Mouse (Mus musculus) left cerebral cortex, postnatal 36 days (tissue): ENCODE measurements at regions not wholly inside any gene's neighbourhood (a gene's known extent, or its start where the extent isn't known, plus 50 kb on each side); places are given as distances from the start of the nearest gene placed in this dataset.

ENCODE experiments used
- DNase-seq, 2 experiments: peaks; one replicate each; pipeline ENCODE4 v3.0.0; 2021 to 2022; ENCODE audit warnings: low spot score in 2 of 2, mixed read lengths in 1 of 2
- intact Hi-C: fragments of 180-260 bp; cut with DNase I; formaldehyde crosslinking; loops from one replicate; pipeline ENCODE4 v1.15.1; 2025

GRCm38 (mm10) chr4:40400089-40400488 is 71.9 kb upstream of the Tmem215 start:
- no peak for DNase-seq

DNA sequence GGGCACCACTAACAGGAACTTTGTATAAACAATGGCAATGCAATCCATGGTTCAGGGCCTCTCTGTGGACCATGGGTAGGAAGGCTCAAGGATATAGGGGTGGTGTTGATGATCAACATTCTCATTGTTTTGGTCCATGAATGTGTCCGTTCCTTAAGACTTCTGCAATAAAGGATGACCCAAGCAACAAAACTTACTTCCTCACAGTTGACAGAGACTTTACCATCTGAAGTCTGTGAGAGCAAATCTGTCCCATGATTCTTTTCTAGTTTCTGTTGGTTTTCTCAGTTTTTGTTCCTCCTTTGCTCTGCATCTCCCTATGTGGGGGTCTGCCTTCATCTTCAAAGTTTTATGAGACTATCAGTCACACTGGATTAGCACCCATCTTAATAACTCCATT is 81.8 kb upstream of the Tmem215 start:
- DNase-seq, result no peak
- intact Hi-C loops, result no loop called here

More at GRCm38 (mm10) chr4:40400089-40400488, 71.9 kb upstream of the Tmem215 start:
- intact Hi-C loops, result no loop called here

DNA sequence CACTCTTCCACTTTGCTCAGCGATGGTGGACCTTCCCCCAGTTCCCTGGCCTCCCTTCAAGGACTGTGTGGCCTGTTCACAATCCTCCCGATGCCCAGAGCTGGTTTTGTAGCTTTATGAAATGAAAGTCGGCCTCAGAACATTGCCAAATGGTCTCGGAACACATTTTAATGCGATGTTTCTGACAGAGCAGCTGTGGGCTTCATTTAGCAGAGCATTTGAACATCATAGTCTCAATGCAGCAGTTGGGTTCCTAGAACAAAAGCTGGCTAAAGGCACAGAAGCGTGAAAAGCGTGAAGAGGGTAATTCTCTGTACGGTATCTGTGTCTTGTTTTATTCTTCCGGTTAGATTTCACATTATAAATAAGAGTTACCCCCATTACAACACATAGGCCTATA is 86.7 kb upstream of the Tmem215 start:
- DNase-seq, result peak; percentile 15 to 16
- intact Hi-C loops, result no loop called here

- DNase-seq, result no peak
- intact Hi-C loops, result no loop called here
Measured at GRCm38 (mm10) chr4:40384704-40385103, 87.3 kb upstream of the Tmem215 start.

GRCm38 (mm10) chr4:40380309-40380708 is 91.7 kb upstream of the Tmem215 start:
- intact Hi-C loops, result no loop called here
- no peak for DNase-seq

DNA sequence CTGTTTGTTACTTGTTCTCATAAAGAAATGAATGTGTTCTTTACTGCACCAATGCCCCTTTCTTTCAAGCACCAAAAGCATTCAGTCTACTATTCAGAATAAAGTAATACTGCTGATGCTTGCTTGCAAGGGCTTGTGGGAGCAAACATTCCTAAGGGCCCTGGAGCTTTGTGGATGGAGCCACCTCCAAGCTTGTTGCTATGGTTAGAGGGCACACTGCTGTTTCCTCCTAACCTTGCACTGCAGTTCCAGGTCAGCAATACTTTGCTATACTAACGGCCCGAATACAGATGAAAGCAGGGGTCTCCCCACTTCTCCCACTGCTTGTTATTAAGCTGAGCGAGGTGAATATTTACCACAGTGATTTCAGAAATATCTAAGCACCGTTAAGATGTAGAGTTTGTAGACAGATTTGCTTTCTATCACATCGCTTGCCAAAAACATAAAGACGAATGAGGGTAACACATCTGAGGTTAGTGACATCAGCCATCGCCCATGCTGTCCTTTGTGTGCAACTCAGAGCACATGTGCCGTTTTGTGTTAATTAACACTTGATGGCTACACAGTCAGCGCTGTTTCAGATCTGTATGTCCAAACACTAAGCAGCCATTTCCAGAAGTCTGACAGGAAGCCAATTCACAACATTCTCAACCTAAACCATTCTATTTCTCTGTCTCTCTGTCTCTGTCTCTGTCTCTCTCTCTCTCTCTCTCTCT is 96.4 kb upstream of the Ndufb6 start:
- intact Hi-C loops, result no loop called here
- DNase-seq, result no peak

DNA sequence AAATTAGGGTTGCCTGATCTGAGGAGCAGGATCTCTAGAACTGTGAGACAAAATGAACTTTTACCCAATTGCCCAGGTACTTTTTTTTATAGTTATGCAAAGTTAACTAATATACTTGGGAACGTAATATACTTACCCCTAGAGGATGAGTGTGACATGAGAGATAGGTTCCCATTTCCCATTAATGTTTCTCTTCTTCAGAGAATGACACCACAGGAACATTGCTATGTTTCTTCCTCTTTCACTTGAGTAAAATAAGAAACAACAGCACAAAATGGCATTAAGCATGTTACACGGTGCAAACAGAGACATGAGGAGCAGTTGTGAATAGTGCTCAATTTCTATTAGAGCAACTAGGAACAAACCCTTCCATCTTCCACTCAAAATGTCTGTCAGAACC is 95.0 kb upstream of the Ndufb6 start:
- intact Hi-C loops, result no loop called here
- no peak for DNase-seq

DNA sequence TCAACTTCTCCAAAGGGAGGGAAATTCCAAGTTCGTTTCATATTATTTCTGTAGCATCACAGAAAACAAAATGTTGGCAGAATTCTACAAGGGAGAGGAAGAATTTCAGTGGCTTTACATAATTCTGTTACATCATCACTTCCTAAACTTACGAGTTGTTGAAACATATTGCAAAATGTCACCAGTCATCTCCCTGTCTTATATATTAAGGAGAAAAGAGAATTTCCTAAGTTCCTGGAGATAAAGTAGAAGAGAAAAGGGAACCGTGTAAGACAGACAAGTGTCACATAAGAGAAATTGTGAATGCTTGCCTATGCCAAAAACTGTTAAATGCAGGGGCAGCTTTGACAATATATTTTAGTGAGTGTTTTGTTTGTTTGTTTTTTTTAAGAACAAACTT is 85.1 kb upstream of the Ndufb6 start:
- intact Hi-C loops, result no loop called here
- no peak for DNase-seq

DNA sequence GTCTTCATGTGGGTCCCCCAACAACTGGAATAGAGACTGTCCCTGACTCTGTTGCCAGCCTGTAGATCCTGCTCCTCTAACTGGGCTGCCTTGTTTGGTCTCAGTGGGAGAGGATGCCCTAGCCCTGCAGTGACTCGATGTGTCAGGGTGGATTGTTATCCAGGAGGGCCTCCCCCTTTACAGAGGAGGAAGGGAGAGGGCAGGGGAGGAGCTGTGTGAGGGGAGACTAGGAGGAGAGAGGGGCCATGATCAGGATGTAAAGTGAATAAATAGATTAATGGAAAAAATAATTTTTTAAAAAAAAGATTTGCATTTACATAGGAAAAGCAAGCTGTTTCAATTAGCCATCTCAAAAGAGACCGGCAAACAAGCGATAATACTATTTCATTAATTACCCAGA is 80.1 kb upstream of the Ndufb6 start:
- intact Hi-C loops, result no loop called here
- no peak for DNase-seq

GRCm38 (mm10) chr4:40357088-40357853 is 78.0 kb upstream of the Ndufb6 start:
- intact Hi-C loops, result no loop called here

DNA sequence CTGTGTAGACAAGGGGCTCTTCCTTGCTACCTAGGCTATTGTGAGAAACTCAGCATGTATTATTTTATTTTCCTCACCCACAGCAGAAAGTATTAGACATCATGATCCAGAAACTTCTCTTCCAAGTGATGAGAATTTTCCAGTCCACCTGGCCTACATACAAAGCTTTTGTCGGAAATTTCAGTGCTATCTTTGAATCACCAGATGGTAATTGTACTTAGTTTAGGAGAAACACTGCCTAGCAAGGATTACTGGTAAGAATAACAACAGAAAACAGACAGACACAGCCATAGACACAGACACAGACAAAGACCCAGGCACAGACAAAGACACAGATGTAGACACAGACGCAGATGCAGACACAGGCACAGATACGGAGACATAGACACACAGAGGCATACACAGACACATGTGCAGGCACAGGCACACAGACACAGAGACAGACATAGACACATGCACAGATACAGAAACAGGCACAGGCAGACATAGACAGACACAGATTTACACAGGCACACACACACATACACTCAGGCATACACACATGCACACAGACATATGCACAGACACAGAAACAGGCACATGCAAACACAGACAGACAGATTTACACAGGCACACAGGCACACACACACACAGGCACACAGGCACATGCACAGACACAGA is 76.7 kb upstream of the Ndufb6 start:
- intact Hi-C loops, result no loop called here
- DNase-seq, result no peak

More at GRCm38 (mm10) chr4:40357088-40357853, 78.0 kb upstream of the Ndufb6 start:
- DNase-seq, result no peak

DNA sequence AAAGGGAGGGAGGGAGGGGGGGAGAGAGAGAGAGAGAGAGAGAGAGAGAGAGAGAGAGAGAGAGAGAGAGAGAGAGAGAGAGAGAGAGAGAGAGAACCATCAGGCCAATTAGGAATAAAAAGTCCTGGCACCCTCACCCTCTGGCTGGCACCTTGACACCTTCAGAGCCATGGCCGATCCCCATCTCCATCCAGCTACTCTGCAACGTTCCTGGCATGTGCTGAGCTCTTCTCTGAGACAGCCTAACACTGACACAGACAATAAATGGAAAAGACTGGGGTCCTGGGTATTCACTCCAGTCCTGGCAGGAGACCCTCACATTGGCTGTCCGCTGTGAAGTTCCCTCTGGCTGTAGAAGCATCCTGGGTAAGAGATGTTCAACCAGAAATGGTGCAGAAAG is 75.2 kb upstream of the Ndufb6 start:
- intact Hi-C loops, result no loop called here
- DNase-seq, result no peak

- intact Hi-C loops, result no loop called here
- no peak for DNase-seq
Measured at GRCm38 (mm10) chr4:40351648-40352047, 72.4 kb upstream of the Ndufb6 start.

DNA sequence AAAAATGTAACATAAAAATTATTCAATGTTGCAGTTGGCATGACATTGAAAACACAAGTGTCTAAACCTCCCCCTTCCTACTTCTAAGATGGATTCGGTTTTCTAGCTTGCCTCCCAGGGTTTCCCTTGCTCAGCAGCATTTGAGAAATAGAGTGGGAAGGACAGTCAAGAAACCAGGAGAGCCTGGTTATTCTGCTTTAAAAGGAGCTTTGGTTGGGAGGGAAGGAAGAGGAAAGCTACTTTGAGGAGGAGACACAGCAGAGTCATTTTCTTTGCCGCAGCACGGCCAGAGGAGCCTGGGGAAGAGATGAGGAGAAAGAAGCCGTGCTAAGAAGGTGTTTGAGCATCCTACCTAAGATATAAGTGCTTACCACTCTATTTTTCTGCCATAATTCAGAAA is 71.9 kb upstream of the Ndufb6 start:
- no peak for DNase-seq
- intact Hi-C loops, result no loop called here

GRCm38 (mm10) chr4:40345847-40346246 is 66.6 kb upstream of the Ndufb6 start:
- no peak for DNase-seq
- intact Hi-C loops, result no loop called here

DNA sequence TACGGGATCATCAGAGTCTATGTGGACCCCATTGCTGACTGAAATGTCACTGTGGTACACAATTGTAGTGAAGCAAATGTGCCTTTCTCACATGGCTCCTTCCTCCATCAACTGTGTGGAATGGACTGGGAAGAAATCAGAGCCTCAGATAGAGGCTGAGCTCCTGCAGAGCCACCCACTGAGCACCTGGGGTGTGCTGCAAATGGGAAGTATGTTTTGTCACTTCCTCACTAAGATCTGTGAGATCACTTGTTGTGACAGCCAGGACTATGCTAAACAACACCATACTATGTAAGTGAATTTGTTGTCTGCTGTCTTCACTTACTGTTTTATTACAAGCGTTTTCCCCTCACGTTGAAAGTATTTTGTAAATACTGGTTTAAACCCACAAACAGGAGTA is 63.0 kb upstream of the Ndufb6 start:
- DNase-seq, result no peak
- intact Hi-C loops, result no loop called here

GRCm38 (mm10) chr4:40334841-40335240 is 55.6 kb upstream of the Ndufb6 start:
- intact Hi-C loops, result no loop called here
- no peak for DNase-seq

GRCm38 (mm10) chr4:40329737-40330136 is 50.5 kb upstream of the Ndufb6 start:
- DNase-seq, result no peak
- intact Hi-C loops, result no loop called here
